Mouse (Mus musculus) ES-E14 (cell line): ENCODE measurements at regions not wholly inside any gene's neighbourhood (a gene's known extent, or its start where the extent isn't known, plus 50 kb on each side); places are given as distances from the start of the nearest gene placed in this dataset.
A peak's percentile ranks its signal among the peaks of the same experiment; 100 is the strongest.

ENCODE experiments used
- DNase-seq: peaks from one replicate; pipeline ENCODE4 v3.0.0-alpha.2; 2013; ENCODE audit warnings: low read depth, low spot score
- H3K27ac ChIP-seq: 2 replicates; pipeline ENCODE4 v1.5.1; 2012; ENCODE audit warnings: low read depth, mild to moderate bottlenecking, low read length, moderate library complexity, mixed read lengths; ENCODE audit not compliant: poor library complexity, insufficient read depth, severe bottlenecking
- H3K36me3 ChIP-seq: 2 replicates; pipeline ENCODE4 v1.6.1; 2012; ENCODE audit warnings: mild to moderate bottlenecking, low read length, moderate library complexity, mixed read lengths; ENCODE audit not compliant: control insufficient read depth, poor library complexity, insufficient read depth, severe bottlenecking
- H3K4me1 ChIP-seq, 2 experiments: fragments of 150-350 bp in 1 of 2; sonication (generic) in 1 of 2; 2 replicates each; pipeline ENCODE4 v1.6.1; 2012; ENCODE audit warnings: low read length in 2 of 2, mild to moderate bottlenecking in 1 of 2, mixed read lengths in 1 of 2; ENCODE audit not compliant: control insufficient read depth in 2 of 2, insufficient read depth in 2 of 2, poor library complexity in 1 of 2
- H3K4me3 ChIP-seq, 2 experiments: fragments of 150-350 bp in 1 of 2; sonication (generic) in 1 of 2; 2 replicates each; pipeline ENCODE4 v1.5.1; 2012; ENCODE audit warnings: low read length in 2 of 2, low read depth in 1 of 2, mild to moderate bottlenecking in 1 of 2, mixed read lengths in 1 of 2; ENCODE audit not compliant: insufficient read depth in 1 of 2, poor library complexity in 1 of 2, severe bottlenecking in 1 of 2
- H3K9ac ChIP-seq: 2 replicates; pipeline ENCODE4 v1.6.1; 2012; ENCODE audit warnings: low read depth, mild to moderate bottlenecking, low read length, mixed read lengths; ENCODE audit not compliant: poor library complexity, insufficient read depth, severe bottlenecking
- H3K9me3 ChIP-seq: fragments of 150-350 bp; sonication (generic); 2 replicates; pipeline ENCODE4 v1.6.1; 2012; ENCODE audit warnings: low read depth, mild to moderate bottlenecking, low read length; ENCODE audit not compliant: control insufficient read depth, insufficient read depth
- CHD2 ChIP-seq: IDR thresholded peaks from 2 replicates; pipeline ENCODE4 v1.6.1; 2014; ENCODE audit warnings: mild to moderate bottlenecking, low read depth, low read length, inconsistent platforms
- HCFC1 ChIP-seq: IDR thresholded peaks from 2 replicates; pipeline ENCODE4 v1.6.1; 2012; ENCODE audit warnings: low read length, inconsistent platforms, borderline replicate concordance; ENCODE audit not compliant: insufficient read depth
- MAFK ChIP-seq: IDR thresholded peaks from 2 replicates; pipeline ENCODE4 v1.6.1; 2014; ENCODE audit warnings: mild to moderate bottlenecking, low read depth, low read length, inconsistent platforms; ENCODE audit not compliant: insufficient read depth
- ZC3H11A ChIP-seq: IDR thresholded peaks from 2 replicates; pipeline ENCODE4 v1.6.1; 2012; ENCODE audit warnings: low read depth, mild to moderate bottlenecking, inconsistent platforms, low read length, borderline replicate concordance
- ZNF384 ChIP-seq: IDR thresholded peaks from 2 replicates; pipeline ENCODE4 v1.6.1; 2012; ENCODE audit warnings: low read depth, low read length, inconsistent platforms
- in situ Hi-C, 2 experiments: fragments of 600-800 bp; cut with MboI; formaldehyde crosslinking; loops; one replicate each; pipeline ENCODE4 v1.15.1; 2025; ENCODE audit warnings: low sequenced_read_pairs in 2 of 2, inconsistent platforms in 1 of 2; ENCODE audit not compliant: unreplicated experiment in 2 of 2

DNA sequence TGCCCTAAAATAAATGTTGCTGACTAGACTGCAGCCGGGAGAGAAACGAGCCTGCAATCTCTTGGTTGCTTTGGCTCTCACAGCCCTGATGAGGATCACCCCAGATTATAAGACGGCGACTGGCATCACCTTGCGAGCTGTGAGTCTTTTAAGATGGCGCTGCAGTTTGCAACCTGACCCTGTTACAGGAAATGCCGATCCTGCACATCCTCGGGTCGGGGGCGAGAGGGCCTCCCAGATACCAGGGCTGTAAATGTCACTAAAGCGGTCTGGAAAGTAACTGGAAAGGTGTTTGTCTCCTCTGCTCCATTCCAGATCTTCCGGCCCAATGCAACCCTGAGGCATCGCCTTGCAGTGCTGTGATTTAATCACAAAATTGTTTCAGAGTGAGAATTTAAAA, 53.4 kb downstream of the Cartpt start:
- H3K4me1 ChIP-seq = no peaks in the 10 kb centered on the region; a peak in 1 of 4 replicates
- TF ChIP-seq HCFC1 (no peak), ZNF384 (no peak), ZC3H11A (no peak), MAFK (no peak), CHD2 (no peak)
- no peak overlapping the region for H3K9ac ChIP-seq
- H3K4me3 ChIP-seq = no peak overlapping the region
- in situ Hi-C loops = loop anchor here (10.0 to 25.0 kb wide), 2 partner anchors 473 to 485 kb away; no protein-coding TSS in a partner anchor
- no peak overlapping the region for H3K27ac ChIP-seq
- H3K9me3 ChIP-seq = no peaks in the 10 kb centered on the region
- H3K36me3 ChIP-seq = no peaks in the 10 kb centered on the region
- DNase-seq = no peak

DNA sequence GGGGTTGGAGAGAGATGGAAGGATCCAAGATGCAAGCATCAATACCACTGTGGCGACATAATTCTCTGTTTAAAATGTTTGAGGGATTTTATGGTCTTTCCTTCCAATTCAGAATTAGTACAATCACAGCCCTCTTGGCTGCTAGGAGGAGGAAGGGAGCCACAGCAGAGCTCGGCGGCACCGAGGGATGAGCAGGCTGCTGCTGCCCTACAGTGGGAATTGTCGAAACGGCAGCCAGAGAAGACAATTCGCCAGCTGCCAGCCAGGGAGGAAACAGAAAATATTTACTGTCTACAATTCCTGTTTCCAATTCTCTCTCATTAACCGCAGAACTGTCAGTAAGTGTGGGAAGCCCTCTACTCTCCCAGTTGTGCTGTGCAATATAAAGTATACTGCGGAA, 58.3 kb downstream of the Cartpt start:
- no peak for TF ChIP-seq CHD2
- TF ChIP-seq MAFK = no peak
- TF ChIP-seq HCFC1 = no peak
- no peak for TF ChIP-seq ZNF384
- TF ChIP-seq ZC3H11A = peak; percentile 25; the same call in 1 of the 2 replicates
- Histone ChIP-seq H3K9me3 (no peaks in the 10 kb centered on the region), H3K36me3 (no peaks in the 10 kb centered on the region), H3K9ac (no peak overlapping the region), H3K27ac (no peak overlapping the region), H3K4me3 (no peak overlapping the region), H3K4me1 (no peaks in the 10 kb centered on the region; a peak in 1 of 4 replicates)
- DNase-seq = no peak
- in situ Hi-C loops = loop anchor here (10.0 to 25.0 kb wide), 2 partner anchors 468 to 480 kb away; no protein-coding TSS in a partner anchor

DNA sequence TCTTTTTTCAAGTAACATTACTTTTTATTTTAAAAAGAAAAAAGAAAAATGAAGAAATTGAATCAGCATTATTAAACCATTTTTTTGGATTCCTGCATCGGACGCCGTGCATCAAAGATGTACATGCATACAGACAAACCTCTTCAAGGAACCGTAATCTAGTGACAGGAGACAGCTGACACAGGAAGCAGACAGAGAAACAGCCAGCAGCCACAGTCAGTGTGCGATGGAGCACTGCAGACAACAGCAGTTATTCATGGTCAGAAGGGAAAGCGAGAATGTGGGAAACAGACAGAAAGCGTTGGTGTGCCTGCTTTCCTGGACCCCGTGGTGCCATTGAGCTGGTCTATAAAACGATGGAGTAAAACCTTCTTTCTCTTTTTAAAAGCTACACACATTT, 61.4 kb downstream of the Cartpt start:
- H3K9me3 ChIP-seq = no peaks in the 10 kb centered on the region
- no peak overlapping the region for H3K4me3 ChIP-seq
- no peak overlapping the region for H3K9ac ChIP-seq
- no peaks in the 10 kb centered on the region for H3K4me1 ChIP-seq
- no peaks in the 10 kb centered on the region for H3K36me3 ChIP-seq
- in situ Hi-C loops = loop anchor here in 1 of 2 experiments (25.0 kb wide), 1 partner anchor 477 kb away; no protein-coding TSS in a partner anchor
- no peak for DNase-seq
- TF ChIP-seq ZNF384 (no peak), ZC3H11A (no peak), HCFC1 (no peak), MAFK (no peak), CHD2 (no peak)
- no peak overlapping the region for H3K27ac ChIP-seq

DNA sequence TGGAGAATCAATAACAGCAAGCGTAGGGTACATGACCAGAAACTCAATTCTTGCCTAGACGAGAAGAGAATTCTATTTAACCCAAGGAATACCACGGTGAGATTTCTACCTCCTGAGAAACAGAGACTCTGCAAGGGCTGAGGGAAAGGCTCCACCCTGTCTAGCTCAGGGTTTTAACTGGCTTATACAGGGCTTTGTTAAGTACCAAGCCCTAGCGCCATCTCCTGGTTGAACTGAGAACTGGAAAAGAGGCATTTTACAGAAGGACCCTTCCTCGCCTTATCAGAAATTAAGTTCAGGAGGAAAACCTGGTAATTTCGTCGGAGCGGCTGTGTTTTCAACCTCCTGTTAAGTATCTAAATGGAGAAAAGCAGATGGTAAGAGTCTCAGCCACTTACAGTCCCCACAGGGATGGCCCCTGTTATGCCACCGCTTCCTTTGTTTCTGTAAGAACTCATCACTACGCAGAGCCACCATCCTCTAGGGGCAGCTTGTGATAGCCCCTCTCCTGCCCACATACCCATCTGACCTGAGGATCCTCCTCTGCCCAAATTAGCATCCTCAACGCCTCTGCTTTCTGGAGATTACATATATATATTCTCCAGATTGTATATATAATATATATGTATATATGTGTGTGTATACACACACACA, 63.0 kb downstream of the Cartpt start:
- peak; percentile 87 for TF ChIP-seq ZC3H11A
- TF ChIP-seq ZNF384 = no peak
- no peak for TF ChIP-seq CHD2
- no peak for TF ChIP-seq MAFK
- no peak for TF ChIP-seq HCFC1
- Histone ChIP-seq H3K36me3 (no peaks in the 10 kb centered on the region), H3K9me3 (no peaks in the 10 kb centered on the region), H3K4me1 (no peaks in the 10 kb centered on the region), H3K9ac (no peak overlapping the region), H3K27ac (no peak overlapping the region), H3K4me3 (no peak overlapping the region)
- peak; percentile 77 for DNase-seq
- in situ Hi-C loops = loop anchor here in 1 of 2 experiments (25.0 kb wide), 1 partner anchor 476 kb away; no protein-coding TSS in a partner anchor

DNA sequence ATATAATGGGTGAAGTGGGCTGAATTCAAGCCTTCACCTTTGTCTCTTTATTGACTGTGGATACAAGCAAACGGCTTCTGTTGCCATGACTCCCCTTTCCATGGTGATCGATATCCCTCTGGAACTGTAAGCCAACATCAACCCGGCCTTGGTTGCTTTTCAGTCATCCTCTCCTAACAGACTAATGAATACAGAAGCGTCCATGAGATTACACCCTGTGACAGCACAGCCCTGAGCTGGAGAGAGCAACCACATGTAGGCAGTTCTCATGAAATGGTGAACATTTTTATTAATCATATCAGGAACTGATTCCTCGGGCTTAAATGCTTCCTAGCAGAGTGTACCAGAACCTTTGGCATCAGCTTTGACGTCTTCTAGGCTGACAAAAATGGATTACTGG, 63.7 kb downstream of the Cartpt start:
- TF ChIP-seq HCFC1 (no peak), ZNF384 (no peak), ZC3H11A (no peak), MAFK (no peak), CHD2 (no peak)
- no peak overlapping the region for H3K4me3 ChIP-seq
- H3K9ac ChIP-seq = no peak overlapping the region
- no peak for DNase-seq
- no peak overlapping the region for H3K27ac ChIP-seq
- no peaks in the 10 kb centered on the region for H3K9me3 ChIP-seq
- no peaks in the 10 kb centered on the region for H3K4me1 ChIP-seq
- in situ Hi-C loops = loop anchor here in 1 of 2 experiments (25.0 kb wide), 1 partner anchor 475 kb away; no protein-coding TSS in a partner anchor
- H3K36me3 ChIP-seq = no peaks in the 10 kb centered on the region
